Mouse (Mus musculus) E14TG2a.4 (cell line): Measurements from ENCODE around the gene Hbb-bs.
"Not testable (repeated sequence)": the region's sequence is repeated elsewhere in the genome, so short reads cannot be mapped to it uniquely, and the experiment has no call there.

Experiments used
- H3K27me3 ChIP-seq: 2 replicates; pipeline ENCODE4 v1.6.1; 2014; ENCODE audit warnings: low read length, control low read depth; ENCODE audit not compliant: insufficient read depth
- H3K36me3 ChIP-seq: 2 replicates; pipeline ENCODE4 v1.6.1; 2014; ENCODE audit warnings: low read length, control low read depth; ENCODE audit not compliant: insufficient read depth
- H3K4me1 ChIP-seq: replicated peaks from 2 replicates; pipeline ENCODE4 v1.6.1; 2014; ENCODE audit warnings: low read depth, low read length, control low read depth
- H3K4me3 ChIP-seq: replicated peaks from 2 replicates; pipeline ENCODE4 v1.5.1; 2014; ENCODE audit warnings: mild to moderate bottlenecking, low read length
- H3K9me3 ChIP-seq: 2 replicates; pipeline ENCODE4 v1.6.1; 2014; ENCODE audit warnings: low read length, control low read depth
- CTCF ChIP-seq: conservative IDR thresholded peaks from 2 replicates; pipeline ENCODE4 v1.5.1; 2014; ENCODE audit warnings: low read length
- NANOG ChIP-seq: IDR thresholded peaks from 2 replicates; pipeline ENCODE4 v1.6.1; 2014; ENCODE audit warnings: borderline replicate concordance, low read length, mixed read lengths
- POU5F1 ChIP-seq: IDR thresholded peaks from 2 replicates; pipeline ENCODE4 v1.6.1; 2014; ENCODE audit warnings: low read length, borderline replicate concordance

Hbb-bs gene

DNA sequence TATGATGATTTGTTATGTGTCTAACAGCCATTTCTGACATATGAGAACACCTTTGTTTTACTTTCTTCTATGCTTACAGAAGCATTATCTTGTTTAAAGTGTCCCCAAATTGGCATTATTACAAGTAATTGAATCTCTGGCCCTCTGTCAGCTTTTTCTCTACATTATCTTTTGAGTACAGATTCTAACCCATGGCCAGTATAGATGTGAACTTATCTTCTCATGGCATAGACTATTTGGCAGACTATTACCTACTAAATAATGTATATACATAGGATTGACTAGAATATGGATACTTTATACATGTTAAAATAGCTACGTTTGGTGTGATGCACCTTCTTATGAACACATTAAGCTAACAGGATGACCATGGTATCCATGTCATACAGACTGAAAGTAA is 26.8 kb upstream of the Hbb-bs start:
- no peaks in the 10 kb centered on the region for H3K27me3 ChIP-seq
- no peaks in the 10 kb centered on the region for H3K4me1 ChIP-seq
- H3K36me3 ChIP-seq: no peaks in the 10 kb centered on the region
- H3K9me3 ChIP-seq: no peaks in the 10 kb centered on the region
- no peak overlapping the region for H3K4me3 ChIP-seq
- TF ChIP-seq POU5F1: no peak
- no peak for TF ChIP-seq CTCF
- TF ChIP-seq NANOG: no peak

DNA sequence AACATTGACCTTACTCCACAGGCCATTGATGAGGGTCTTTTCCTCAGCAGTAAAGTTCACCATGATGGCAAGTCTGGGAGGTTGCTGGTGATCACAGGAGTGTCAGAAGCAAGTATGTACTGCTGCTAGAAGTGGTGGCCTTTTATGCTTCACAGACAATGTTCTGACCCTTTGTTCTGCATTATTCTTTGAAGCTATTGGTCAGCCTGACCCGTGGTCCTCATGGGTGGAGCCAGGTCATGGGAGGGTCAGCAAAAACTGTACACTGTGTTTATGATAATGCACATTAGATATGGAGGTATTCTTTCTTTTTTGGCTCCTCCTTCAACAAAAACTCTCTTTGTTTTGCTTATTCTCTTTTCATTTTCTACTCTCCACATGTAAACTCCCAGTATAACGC is 25.2 kb upstream of the Hbb-bs start, which contains the start of gene Hbb-y:
Hbb-y (minus strand) TSS at position 127 of the 400 bp plus-strand sequence.
- Histone ChIP-seq H3K4me3 (no peak within 1 kb of the TSS), H3K4me1 (no peaks in the 10 kb centered on the region), H3K9me3 (no peaks in the 10 kb centered on the region), H3K36me3 (no peaks in the 10 kb centered on the region), H3K27me3 (no peaks in the 10 kb centered on the region)
- TF ChIP-seq CTCF: no peak
- TF ChIP-seq NANOG: no peak
- TF ChIP-seq POU5F1: no peak

DNA sequence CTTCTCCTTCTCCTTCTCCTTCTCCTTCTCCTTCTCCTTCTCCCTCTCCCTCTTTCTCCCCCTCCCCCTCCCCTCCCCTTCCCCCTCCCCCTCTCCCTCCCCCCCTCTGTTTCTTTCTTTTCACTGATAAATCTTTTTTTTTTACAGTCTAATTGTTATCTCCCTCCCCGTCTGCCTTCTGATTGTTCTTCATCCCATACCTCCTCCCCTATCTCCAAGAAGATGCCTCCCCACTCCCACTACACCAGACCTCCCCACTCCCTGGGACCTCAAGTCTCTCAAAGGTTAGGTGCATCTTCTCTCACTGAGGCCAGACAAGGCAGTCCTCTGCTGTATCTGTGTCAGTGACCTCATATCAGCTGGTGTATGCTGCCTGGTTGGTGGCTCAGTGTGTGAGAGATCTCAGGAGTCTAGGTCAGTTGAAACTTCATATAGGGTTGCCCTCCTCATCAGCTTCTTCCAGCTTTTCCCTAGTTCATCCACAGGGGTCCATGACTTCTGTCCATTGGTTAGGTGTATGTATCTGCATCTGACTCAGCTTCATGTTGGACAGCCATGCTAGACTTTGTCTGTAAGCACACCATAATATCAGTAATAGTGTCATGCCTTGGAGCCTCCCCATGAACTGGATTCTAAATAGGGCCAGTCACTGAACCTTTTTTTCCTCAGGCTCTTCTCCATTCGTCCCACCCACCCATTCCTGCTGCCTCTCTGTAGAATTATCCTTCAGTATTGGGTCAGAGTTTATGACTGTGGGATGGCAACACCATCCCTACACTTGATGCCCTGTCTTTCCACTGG is 16.8 kb upstream of the Hbb-bs start:
- H3K4me1 ChIP-seq: no peaks in the 10 kb centered on the region
- TF ChIP-seq POU5F1: no peak
- TF ChIP-seq NANOG: no peak
- no peak for TF ChIP-seq CTCF

DNA sequence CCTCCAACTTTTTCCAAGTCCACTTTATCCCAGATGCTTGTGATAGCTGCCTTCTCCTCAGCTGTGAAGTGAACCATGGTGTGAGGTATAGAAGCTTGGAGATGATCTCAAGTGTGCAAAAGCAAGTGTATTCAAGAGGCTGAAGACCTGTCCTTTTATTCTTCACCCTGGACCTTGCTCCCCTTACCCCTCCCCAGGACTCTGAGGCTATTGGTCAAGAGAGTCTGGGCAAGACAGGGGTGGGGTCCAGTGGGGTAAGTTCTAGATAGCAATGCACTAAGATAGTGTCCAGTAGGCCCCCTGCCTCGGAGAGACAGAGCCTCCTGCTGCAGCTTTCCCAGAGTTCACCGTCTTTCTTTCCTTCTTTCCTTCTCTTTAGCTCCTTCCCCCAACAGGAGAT is 15.1 kb upstream of the Hbb-bs start, which contains the start of gene Hbb-bh1:
Hbb-bh1 (minus strand) TSS at position 131 of the 400 bp plus-strand sequence.
- Histone ChIP-seq H3K4me1 (no peaks in the 10 kb centered on the region), H3K36me3 (no peaks in the 10 kb centered on the region), H3K27me3 (no peaks in the 10 kb centered on the region), H3K4me3 (no peak within 1 kb of the TSS), H3K9me3 (no peaks in the 10 kb centered on the region)
- TF ChIP-seq NANOG (no peak), CTCF (no peak), POU5F1 (no peak)

More for the DNA sequence above, 16.8 kb upstream of the Hbb-bs start:
- H3K36me3 ChIP-seq: no peaks in the 10 kb centered on the region
- H3K27me3 ChIP-seq: no peaks in the 10 kb centered on the region
- no peaks in the 10 kb centered on the region for H3K9me3 ChIP-seq
- no peak overlapping the region for H3K4me3 ChIP-seq

DNA sequence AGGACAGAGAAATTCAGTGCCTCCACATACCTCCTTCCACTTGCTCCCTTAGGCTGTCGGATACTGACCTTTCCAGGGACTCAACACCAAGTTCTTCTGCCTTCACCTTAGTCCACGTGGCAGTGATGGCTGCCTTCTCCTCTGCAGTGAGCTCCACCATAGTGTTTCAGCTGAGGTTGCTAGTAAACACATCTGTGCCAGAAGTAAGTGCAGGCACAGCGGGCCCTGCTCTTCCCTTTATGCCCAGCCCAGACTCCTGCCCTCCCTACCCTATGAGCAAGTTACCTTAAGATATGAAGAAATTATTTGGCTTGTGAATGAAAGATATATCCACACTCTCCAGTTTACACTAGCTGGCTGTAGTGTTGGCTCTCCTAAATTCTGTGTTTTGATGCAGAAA is 12.4 kb upstream of the Hbb-bs start, which contains the start of gene Hbb-bh2:
Hbb-bh2 (minus strand) TSS at position 253 of the 400 bp plus-strand sequence.
- Histone ChIP-seq H3K9me3 (no peaks in the 10 kb centered on the region), H3K4me1 (no peaks in the 10 kb centered on the region), H3K4me3 (no peak within 1 kb of the TSS), H3K27me3 (no peaks in the 10 kb centered on the region), H3K36me3 (no peaks in the 10 kb centered on the region)
- no peak for TF ChIP-seq CTCF
- no peak for TF ChIP-seq POU5F1
- no peak for TF ChIP-seq NANOG

DNA sequence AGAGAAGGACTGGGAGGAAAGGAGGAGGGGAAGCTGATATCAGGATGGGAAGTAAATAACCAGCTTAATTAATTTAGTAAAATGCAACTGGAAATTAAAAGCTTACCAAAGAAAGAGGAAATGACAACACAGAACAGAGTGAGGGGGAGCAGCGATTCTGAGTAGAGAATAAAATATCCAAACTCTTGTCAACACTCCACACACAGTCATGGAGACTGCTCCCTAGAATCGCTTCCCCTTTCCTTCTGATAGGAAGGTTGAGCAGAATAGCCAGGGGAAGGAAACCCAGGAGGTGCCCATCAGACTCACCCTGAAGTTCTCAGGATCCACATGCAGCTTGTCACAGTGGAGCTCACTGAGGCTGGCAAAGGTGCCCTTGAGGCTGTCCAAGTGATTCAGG is 757 bp downstream of the Hbb-bs start:
- not testable (repeated sequence) for H3K9me3 ChIP-seq, H3K4me3 ChIP-seq, H3K4me1 ChIP-seq, H3K27me3 ChIP-seq, H3K36me3 ChIP-seq

DNA sequence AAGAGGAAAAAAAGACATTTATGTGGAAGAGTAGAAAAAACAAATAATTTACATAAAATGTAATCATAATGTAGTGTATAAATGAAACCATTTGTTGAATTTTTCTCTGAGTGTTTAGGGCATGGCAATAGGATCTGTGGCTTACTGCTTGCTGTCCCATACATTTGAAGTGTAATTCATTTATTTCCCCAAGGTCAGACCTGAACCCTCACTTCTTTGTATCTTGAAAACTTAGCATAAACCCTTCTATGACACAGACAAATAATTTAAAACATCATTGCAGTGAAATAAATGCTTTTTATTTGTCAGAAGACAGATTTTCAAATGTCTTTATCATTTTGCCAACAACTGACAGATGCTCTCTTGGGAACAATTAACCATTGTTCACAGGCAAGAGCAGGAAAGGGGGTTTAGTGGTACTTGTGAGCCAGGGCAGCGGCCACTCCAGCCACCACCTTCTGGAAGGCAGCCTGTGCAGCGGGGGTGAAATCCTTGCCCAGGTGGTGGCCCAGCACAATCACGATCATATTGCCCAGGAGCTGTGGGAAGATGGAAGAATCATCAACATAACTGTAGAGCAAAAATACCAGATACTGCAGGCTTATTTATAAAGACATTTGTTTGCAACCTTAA is 1.5 kb downstream of the Hbb-bs start:
- Histone ChIP-seq H3K4me3 (no peak overlapping the region), H3K4me1 (no peaks in the 10 kb centered on the region), H3K36me3 (no peaks in the 10 kb centered on the region), H3K27me3 (no peaks in the 10 kb centered on the region), H3K9me3 (no peaks in the 10 kb centered on the region)
- no peak for TF ChIP-seq POU5F1
- TF ChIP-seq NANOG: no peak
- no peak for TF ChIP-seq CTCF

DNA sequence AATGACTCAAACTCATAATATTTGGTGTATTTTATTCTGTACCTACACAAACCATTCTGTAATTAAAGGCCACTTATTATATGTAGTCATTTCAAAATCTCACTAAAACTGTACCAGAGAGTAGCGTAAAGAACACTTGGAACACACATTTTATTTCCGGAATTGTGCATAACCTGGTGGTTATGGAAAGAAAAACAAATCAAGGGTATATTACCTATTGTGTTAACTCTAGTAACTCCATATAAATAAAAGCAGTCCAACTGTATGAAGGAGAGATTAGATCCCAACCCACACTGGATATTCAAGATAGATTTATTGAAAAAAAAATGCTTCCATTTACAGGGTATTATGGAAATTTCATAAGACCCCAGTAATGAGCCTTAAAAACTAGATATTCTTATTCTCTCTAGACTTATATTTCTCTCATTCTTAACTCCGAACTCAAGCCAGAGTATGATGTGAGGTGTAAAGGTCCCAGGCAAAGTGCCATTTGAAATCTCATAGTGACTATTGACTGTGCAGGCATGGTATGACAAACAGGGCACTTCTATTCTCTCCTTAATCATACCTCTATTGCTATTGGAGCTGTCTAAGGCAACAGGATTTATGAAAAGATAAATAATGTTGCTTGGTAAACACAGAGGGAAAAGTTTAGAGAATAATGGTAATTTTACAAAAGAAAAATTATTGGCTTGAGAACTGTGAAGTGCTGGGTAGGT is 2.2 kb downstream of the Hbb-bs start:
- H3K27me3 ChIP-seq: no peaks in the 10 kb centered on the region
- H3K4me1 ChIP-seq: no peaks in the 10 kb centered on the region
- TF ChIP-seq CTCF (no peak), NANOG (no peak), POU5F1 (no peak)
- no peaks in the 10 kb centered on the region for H3K9me3 ChIP-seq
- H3K4me3 ChIP-seq: no peak overlapping the region
- no peaks in the 10 kb centered on the region for H3K36me3 ChIP-seq
